Mouse (Mus musculus): Measurements from ENCODE around the gene Dvl1. TPM values are rescaled to one million over a fixed set of nuclear protein-coding genes. Genes with fewer than 3 reads are reported as not detected.

Gene Dvl1
- polyA plus RNA-seq, 1 experiment: 123 TPM

DNA sequence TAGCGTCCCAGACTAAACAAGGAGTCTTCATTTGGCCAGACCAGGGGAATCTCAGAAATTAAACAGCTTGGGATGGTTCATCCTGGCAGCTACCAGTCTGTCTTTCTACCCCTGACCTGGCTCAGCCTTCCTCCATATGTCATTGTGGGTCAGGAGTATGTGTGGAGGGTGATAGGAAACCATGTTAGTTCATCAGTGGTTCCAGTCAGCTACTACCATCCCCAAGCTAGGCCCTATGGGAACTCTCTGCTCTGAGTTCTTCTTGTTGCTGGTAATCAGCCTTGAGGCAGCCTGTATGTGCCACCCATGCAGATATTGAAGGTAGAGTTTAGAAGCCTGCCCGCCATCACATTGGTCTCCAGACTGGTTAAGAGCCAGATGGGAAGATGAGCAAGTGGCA lies 51.1 kb downstream of the Dvl1 start:
- no peak for DNase-seq
- Histone ChIP-seq H3K36me3 (ENCODE audit: control insufficient read depth, insufficient read depth, low read length) (no peaks in the 10 kb centered on the region), H3K4me3 (ENCODE audit: insufficient read depth, low read depth, low read length) (no peak overlapping the region), H3K27me3 (replicated peaks; ENCODE audit: control insufficient read depth, insufficient read depth, low read length) (no peaks in the 10 kb centered on the region), H3K4me1 (ENCODE audit: control insufficient read depth, insufficient read depth, low read length) (0 out of 2 replicates have a peak, but pooled peaks cover under 1% of the 10 kb centered on the region), H3K27ac (ENCODE audit: insufficient read depth, low read depth, low read length) (no peak overlapping the region)
- 100% methylated on average over 2 of the region's 2 CpGs for WGBS
- no peak for TF ChIP-seq POLR2A (IDR thresholded peaks at IDR 0.05; ENCODE audit: low read depth, low read length)
- TF ChIP-seq CTCF (conservative IDR thresholded peaks at IDR 0.05; ENCODE audit: insufficient read depth, insufficient read length, low read depth, low read length): no peak

GRCm38 (mm10) chr4:155899355-155899754 lies 52.2 kb downstream of the Dvl1 start:
- Histone ChIP-seq H3K4me3 (ENCODE audit: insufficient read depth, low read depth, low read length) (no peak overlapping the region), H3K27me3 (replicated peaks; ENCODE audit: control insufficient read depth, insufficient read depth, low read length) (no peaks in the 10 kb centered on the region), H3K4me1 (ENCODE audit: control insufficient read depth, insufficient read depth, low read length) (no peaks in the 10 kb centered on the region), H3K27ac (ENCODE audit: insufficient read depth, low read depth, low read length) (no peak overlapping the region), H3K36me3 (ENCODE audit: control insufficient read depth, insufficient read depth, low read length) (no peaks in the 10 kb centered on the region)
- DNase-seq: no peak
- TF ChIP-seq POLR2A (IDR thresholded peaks at IDR 0.05; ENCODE audit: low read depth, low read length) (no peak), CTCF (conservative IDR thresholded peaks at IDR 0.05; ENCODE audit: insufficient read depth, insufficient read length, low read depth, low read length) (no peak)
- 83% methylated on average over 7 of the region's 7 CpGs for WGBS

DNA sequence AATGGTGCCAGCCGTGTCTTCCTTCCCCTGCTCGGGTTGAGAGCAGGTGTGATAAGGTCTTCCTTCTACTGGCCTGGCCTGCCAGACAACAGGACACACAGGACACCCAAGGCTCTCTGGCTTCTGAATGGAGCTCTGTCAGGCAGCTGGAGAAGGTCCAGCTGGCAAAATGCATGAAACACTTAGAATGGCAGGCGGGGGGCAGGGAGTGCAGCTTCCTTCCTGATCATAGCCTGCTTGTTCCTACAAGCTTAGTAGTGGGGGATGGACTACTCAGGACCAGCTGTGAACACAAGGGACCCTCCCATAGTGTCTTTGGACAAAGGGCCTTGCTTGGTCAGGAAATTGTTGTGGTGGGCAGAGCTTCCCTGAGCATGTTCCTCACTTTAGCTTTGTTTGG lies 54.0 kb downstream of the Dvl1 start:
- Histone ChIP-seq H3K4me1 (ENCODE audit: control insufficient read depth, insufficient read depth, low read length) (no peaks in the 10 kb centered on the region), H3K27me3 (replicated peaks; ENCODE audit: control insufficient read depth, insufficient read depth, low read length) (no peaks in the 10 kb centered on the region), H3K36me3 (ENCODE audit: control insufficient read depth, insufficient read depth, low read length) (no peaks in the 10 kb centered on the region), H3K4me3 (ENCODE audit: insufficient read depth, low read depth, low read length) (no peak overlapping the region), H3K27ac (ENCODE audit: insufficient read depth, low read depth, low read length) (no peak overlapping the region)
- peak; percentile 52 for DNase-seq
- WGBS: 53% methylated on average over 3 of the region's 3 CpGs
- TF ChIP-seq CTCF (conservative IDR thresholded peaks at IDR 0.05; ENCODE audit: insufficient read depth, insufficient read length, low read depth, low read length): no peak
- no peak for TF ChIP-seq POLR2A (IDR thresholded peaks at IDR 0.05; ENCODE audit: low read depth, low read length)

DNA sequence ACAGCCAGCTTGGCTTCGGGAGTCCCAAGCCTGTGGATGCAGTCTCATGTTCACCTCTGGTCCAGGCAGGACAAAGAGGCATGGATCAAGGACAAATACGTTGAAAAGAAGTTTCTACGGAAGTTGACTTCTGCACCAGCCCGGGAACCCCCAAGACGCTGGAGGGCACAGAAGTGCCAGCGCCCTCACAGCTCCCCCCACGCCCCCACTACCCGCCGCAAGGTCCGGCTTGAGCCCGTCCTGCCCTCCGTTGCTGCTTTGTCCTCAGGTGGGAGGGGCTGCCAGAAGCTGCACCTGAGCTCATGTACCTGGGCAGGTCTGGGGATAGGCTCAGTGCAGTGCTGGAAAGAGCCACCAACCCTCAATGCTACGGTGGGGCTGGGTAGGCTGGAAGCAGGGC lies 56.0 kb downstream of the Dvl1 start:
- DNase-seq: no peak
- WGBS: 95% methylated on average over 13 of the region's 13 CpGs
- H3K27ac ChIP-seq (ENCODE audit: insufficient read depth, low read depth, low read length): no peak overlapping the region
- no peaks in the 10 kb centered on the region for H3K27me3 ChIP-seq (replicated peaks; ENCODE audit: control insufficient read depth, insufficient read depth, low read length)
- no peaks in the 10 kb centered on the region for H3K36me3 ChIP-seq (ENCODE audit: control insufficient read depth, insufficient read depth, low read length)
- no peak overlapping the region for H3K4me3 ChIP-seq (ENCODE audit: insufficient read depth, low read depth, low read length)
- TF ChIP-seq CTCF (conservative IDR thresholded peaks at IDR 0.05; ENCODE audit: insufficient read depth, insufficient read length, low read depth, low read length): no peak
- no peak for TF ChIP-seq POLR2A (IDR thresholded peaks at IDR 0.05; ENCODE audit: low read depth, low read length)
- no peaks in the 10 kb centered on the region for H3K4me1 ChIP-seq (ENCODE audit: control insufficient read depth, insufficient read depth, low read length)

- Histone ChIP-seq H3K27ac (ENCODE audit: insufficient read depth, low read depth, low read length) (no peak overlapping the region), H3K4me3 (ENCODE audit: insufficient read depth, low read depth, low read length) (no peak overlapping the region), H3K27me3 (replicated peaks; ENCODE audit: control insufficient read depth, insufficient read depth, low read length) (no peaks in the 10 kb centered on the region), H3K36me3 (ENCODE audit: control insufficient read depth, insufficient read depth, low read length) (no peaks in the 10 kb centered on the region), H3K4me1 (ENCODE audit: control insufficient read depth, insufficient read depth, low read length) (no peaks in the 10 kb centered on the region)
- TF ChIP-seq CTCF (conservative IDR thresholded peaks at IDR 0.05; ENCODE audit: insufficient read depth, insufficient read length, low read depth, low read length): peak; percentile 43; the same call in 1 of the 2 replicates
- no peak for TF ChIP-seq POLR2A (IDR thresholded peaks at IDR 0.05; ENCODE audit: low read depth, low read length)
- 94% methylated on average over 13 of the region's 13 CpGs for WGBS
- peak; percentile 5 for DNase-seq
These were observed 57.3 kb downstream of the Dvl1 start for GRCm38 (mm10) chr4:155904318-155905102.

DNA sequence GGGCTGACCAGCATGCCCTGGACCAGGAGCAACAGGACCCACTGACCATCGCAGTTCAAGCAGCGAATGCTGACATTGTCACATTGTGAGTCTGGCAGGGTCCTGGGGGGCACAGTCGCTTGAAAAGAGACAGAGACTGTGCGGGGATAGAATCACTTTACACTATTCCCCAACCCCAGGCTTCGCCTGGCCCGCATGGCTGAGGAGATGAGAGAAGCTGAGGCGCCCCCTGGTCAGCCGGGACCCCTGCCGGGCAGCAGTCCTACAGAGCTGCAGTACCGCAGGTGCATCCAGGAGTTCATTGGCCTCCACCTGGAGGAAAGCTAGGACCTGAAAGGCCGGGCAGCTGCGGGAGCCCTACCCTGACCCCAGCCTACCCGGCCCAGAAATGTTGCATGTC lies 58.4 kb downstream of the Dvl1 start:
- TF ChIP-seq CTCF (conservative IDR thresholded peaks at IDR 0.05; ENCODE audit: insufficient read depth, insufficient read length, low read depth, low read length) (no peak), POLR2A (IDR thresholded peaks at IDR 0.05; ENCODE audit: low read depth, low read length) (no peak)
- DNase-seq: no peak
- no peaks in the 10 kb centered on the region for H3K4me1 ChIP-seq (ENCODE audit: control insufficient read depth, insufficient read depth, low read length)
- H3K27me3 ChIP-seq (replicated peaks; ENCODE audit: control insufficient read depth, insufficient read depth, low read length): no peaks in the 10 kb centered on the region
- 89% methylated on average over 13 of the region's 13 CpGs for WGBS
- no peak overlapping the region for H3K4me3 ChIP-seq (ENCODE audit: insufficient read depth, low read depth, low read length)
- H3K36me3 ChIP-seq (ENCODE audit: control insufficient read depth, insufficient read depth, low read length): no peaks in the 10 kb centered on the region
- H3K27ac ChIP-seq (ENCODE audit: insufficient read depth, low read depth, low read length): no peak overlapping the region

GRCm38 (mm10) chr4:155906125-155906524 lies 58.9 kb downstream of the Dvl1 start:
- Histone ChIP-seq H3K4me3 (ENCODE audit: insufficient read depth, low read depth, low read length) (no peak overlapping the region), H3K36me3 (ENCODE audit: control insufficient read depth, insufficient read depth, low read length) (no peaks in the 10 kb centered on the region), H3K4me1 (ENCODE audit: control insufficient read depth, insufficient read depth, low read length) (no peaks in the 10 kb centered on the region), H3K27ac (ENCODE audit: insufficient read depth, low read depth, low read length) (no peak overlapping the region), H3K27me3 (replicated peaks; ENCODE audit: control insufficient read depth, insufficient read depth, low read length) (no peaks in the 10 kb centered on the region)
- TF ChIP-seq CTCF (conservative IDR thresholded peaks at IDR 0.05; ENCODE audit: insufficient read depth, insufficient read length, low read depth, low read length) (no peak), POLR2A (IDR thresholded peaks at IDR 0.05; ENCODE audit: low read depth, low read length) (no peak)
- 81% methylated on average over 9 of the region's 9 CpGs for WGBS
- DNase-seq: no peak

Data from kidney, adult 2 months (tissue).